Mouse (Mus musculus) heart, postnatal 4 days (tissue): ENCODE data around the gene Hapln1. TPM values are rescaled to one million over a fixed set of nuclear protein-coding genes. Genes with fewer than 3 reads are reported as not detected.

Source experiments
- DNase-seq: peaks from one replicate; pipeline ENCODE4 v3.0.0; 2021
- total RNA-seq, 2 experiments: library from RNA; stranded (reverse); gene quantifications; 2 replicates each; pipeline ENCODE4 v1.2.3; 2021

Hapln1 gene
- 1 to 10 TPM in 1 of 2 experiments, under 1 TPM in 1; 0.81 to 1.8 TPM for total RNA-seq

DNA sequence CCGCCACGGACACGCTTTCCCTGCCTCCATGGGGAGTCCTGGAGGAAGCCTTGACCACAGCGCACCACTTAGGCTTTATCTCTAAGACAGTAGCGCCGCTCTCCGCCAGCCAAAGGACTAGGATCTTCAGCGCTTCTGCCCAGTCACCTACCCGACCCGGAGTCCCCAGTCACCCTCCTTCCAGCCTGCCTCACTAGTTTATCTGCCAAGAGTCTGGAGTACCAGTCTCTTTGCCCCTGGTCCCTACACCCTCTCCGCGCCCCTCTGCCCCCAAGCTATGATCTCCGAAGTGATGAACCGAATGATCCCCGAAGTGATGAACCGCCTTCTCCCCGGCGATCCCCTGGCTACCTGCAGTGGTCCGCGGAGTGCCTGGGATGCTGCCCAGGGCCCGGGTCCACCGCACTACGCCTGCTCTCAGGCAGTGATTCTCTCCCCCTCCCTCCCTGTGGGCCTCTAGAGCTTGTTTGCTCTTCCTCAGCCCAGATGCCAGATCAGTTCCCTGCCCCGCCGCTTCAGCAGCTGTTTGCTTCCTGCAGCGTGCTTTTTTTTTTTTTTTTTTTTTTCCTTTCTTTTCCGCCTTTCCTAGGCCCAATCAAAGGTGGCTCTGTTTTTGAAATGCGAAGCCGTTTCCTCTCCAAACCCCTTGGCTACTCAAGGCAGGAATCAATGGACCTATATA, at the start of gene Hapln1:
Gene Hapln1 (plus strand): TSS at position 592 of the 682 bp plus-strand sequence.
- peak; percentile 30 for DNase-seq

DNA sequence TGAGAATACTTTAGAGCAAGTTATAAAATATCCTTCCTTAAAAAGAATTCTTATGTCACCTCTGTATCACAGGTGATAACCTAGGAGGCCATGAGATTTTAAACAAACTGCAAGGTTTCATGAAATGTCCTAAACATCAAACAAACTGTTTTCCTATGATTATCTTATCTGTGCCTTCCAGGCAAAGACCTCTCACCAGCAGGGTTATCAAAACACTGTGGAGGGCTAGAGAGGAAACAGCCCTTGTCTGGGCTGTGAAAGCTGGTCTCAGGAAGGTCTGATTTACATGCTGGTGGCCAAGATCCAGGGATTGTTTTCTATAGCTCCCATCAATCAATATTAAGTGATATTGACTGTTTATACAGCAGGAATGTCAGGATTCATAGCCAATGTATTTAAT, 46.4 kb upstream of the Hapln1 start:
- no peak for DNase-seq

DNA sequence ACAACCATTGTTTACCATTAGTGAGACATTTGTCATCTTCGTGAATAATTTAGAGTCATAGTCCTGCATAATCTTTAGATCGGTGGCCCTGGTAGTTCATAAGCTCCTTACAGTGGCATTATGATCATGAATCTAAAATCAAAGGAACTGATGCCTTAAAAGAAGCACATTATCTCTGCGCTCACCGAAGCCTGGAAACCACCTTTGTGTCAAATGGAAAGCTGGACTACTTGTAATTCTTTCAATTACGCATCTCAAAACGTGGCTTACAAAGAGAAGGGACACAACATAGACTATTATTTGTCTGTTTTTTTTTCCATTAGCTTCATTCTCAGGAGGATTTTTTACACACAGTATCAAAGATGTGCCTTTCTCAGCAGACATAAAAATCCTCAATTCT, 45.9 kb upstream of the Hapln1 start:
- no peak for DNase-seq

DNA sequence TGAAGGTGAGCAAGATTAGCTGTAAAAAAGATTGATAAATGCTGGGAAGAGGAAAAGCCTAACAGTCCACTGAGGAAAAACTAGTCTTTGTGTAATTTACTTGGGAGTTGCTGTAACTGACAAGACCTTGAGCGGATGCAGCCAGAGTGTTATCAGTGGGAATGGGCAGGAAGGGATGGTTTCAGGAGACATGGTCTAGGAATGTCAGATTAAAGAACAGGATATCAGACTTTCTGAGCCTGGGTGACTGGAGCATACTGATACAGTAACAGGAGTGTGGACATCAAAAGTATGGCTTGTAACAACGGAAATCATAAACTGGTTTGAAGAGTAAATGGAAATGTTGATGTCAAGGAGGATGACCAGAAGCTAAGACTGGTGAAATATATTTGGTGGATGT, 43.0 kb upstream of the Hapln1 start:
- no peak for DNase-seq

DNA sequence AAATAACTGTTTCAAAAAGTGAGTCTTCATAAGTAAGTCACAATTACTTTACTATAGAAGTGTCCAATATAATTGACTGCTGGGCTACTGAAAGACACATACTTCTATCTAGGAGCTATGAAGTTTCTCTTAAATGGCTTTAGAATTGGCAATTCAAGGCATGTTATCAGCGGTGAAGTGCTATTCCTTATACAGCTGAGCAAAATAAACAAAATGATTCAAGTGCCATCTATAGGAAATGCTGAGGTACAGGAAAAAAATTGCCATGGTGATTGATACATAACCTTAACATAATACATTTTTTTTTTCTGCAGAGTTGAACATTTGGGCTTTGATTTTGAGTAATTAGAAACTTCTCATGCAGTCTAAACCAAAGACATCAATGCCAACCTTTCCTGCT, 40.2 kb upstream of the Hapln1 start:
- no peak for DNase-seq

DNA sequence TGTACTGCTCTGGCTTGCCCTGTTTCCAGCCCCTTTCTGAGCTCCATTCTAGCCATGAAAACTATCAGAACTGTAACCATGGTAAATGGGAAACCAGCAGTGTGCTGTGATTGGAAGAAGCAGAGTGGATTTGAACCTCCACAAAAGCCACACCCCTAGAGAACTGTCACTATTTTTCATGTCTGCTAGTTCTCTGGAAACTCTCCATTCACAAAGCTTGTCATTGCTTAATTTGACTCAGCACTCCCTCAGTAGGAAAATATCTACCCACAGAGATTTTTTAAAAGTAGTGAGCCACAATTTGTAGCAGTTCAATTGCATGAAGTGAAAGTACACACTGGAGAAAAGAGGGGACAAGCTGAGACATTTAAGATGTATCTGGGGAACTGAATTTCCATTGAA, 18.1 kb upstream of the Hapln1 start:
- no peak for DNase-seq

DNA sequence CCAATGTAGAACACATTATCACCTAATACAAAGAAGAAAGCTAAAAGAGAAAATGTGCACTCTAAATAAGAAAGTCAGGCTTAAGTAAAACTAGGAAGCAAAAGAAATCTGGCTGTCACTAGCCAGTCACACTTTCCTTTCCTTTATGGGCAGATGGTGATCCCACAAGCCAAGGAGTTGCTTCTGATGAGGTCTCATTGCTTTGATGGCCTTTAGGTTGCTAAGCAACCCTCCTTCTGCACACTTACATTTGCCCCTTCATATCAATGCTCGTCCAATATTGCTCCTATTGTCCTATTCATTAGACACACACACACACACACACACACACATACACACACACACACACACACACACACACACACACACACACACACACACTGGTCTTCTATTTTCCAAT, 10.9 kb upstream of the Hapln1 start:
- no peak for DNase-seq

DNA sequence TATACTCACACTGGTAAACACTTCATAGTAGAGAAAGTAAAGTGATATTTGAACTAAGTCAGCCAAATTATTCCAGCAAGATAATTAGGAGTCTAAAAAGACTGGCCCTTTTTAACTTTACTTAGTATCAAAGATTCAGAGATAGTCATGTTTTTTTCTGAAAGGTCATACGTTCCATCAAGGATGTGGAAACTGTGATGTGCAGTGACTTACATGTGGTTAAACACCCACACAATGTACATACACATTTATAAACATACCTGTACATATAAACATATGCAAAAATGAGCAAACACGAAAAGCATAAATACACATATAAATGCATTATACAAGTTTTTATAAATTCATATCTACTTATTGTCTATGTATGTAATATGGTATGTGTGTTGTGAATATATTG, 9.2 kb upstream of the Hapln1 start:
- no peak for DNase-seq

DNA sequence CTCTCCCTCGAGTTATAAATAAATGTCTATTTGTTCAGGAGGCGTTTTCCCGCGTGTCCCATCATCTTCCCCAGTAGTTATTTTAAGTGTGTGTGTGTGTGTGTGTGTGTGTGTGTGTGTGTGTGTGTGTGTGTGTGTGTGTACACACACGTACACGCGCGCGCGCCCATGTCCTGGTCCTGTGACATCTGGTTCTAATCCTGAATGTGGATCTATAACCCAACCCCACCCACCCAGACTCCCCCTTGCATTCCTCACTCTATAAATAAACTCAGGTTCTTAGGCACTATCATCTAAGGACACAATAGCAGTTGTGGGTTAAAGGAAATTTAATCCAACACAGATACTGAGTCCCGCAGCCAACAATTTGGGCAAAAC, 280 bp downstream of the Hapln1 start:
- DNase-seq, result no peak

DNA sequence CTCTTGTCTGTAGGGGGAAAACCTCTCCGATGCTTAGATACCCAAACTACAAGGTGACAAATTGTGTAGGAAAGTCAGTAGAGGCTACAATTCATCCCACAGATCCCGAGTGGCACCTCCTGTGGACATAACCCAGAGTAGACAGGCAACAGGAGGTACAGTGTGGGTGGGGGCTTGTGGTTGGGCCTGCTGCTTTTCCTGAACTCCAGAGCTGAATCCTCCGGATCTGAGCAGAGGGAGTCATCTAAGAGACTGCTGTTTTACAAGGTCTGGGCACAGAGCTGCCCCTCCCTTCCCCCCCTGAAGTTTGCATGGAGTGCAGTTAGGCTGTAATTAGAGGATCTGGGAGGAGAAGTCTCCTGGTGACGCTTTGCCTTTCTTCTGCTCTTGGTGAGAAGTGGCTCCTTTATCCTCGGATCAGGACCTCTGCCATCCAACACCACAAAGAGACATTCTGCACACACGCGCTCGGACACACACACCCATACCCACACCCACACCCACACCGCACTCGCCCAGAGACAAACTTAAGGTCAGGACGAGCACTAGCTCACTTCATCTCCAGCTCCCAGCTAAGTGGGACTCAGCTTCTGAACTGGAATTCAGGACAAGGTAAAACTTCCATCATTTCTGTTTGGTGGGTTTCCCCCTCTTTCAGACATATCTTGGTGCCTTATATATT, 846 bp downstream of the Hapln1 start:
- no peak for DNase-seq

DNA sequence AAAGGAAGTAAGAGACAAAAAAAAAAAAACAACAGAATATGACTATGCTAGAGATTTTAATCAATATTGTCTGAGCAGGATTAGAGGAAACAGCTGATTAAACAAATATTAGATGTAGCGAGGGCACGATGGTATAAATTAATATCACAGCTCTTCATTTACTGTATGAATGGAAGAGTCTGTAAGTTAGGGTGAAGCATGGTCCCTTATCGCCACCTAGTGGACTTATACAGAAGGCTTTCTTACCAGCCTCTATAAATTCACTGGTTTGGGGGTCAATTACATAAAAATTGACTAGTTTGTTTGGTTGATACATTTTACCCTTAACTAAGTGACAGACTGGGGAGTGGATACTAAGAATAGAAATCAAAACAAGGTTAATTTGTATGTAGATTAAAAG, 3.4 kb downstream of the Hapln1 start:
- DNase-seq, result peak; percentile 33

DNA sequence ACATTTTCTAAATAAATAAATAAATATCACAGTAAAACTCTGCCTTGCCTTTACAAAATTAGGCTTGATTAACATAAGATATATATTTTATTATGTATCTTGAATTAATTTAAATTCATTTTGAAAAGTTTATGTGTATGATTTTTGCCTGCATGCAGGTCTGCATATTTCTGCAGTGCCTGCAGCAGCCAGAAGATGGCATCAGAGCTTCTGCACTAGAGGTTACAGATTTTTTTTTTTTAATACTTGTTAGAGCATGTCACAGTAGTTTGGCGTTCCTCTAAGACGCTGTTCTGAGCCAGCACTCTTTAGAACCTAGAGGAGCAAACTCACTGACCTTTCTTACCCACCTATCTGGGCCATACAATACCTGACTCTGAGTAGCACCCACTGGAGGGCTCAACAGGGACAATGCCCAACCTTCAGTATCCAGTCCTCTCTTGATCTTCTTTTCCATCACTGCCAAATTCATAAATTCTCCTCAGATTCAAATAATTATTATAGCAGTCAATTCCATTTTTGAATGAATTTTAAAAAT, 8.7 kb downstream of the Hapln1 start:
- DNase-seq, result peak; percentile 73

DNA sequence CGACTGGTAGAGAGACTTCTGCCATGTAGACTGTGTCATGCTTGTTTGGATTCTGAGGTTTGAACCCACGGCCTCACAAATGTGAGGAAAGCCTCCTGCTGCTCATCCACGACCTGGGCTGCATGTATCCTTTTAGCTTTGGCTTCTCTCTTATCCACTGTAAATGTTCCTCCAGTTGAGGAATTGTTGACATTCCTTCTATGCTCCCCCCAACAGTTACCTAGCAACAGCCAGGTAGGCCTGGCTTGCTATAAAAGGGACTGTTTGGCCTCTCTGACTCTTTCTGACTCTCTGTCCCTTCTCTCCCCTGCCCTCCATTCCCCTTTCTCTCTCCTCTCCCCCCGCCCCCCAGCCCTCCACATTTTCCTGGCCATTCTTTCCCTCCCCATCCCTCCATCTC, 9.9 kb downstream of the Hapln1 start:
- no peak for DNase-seq

DNA sequence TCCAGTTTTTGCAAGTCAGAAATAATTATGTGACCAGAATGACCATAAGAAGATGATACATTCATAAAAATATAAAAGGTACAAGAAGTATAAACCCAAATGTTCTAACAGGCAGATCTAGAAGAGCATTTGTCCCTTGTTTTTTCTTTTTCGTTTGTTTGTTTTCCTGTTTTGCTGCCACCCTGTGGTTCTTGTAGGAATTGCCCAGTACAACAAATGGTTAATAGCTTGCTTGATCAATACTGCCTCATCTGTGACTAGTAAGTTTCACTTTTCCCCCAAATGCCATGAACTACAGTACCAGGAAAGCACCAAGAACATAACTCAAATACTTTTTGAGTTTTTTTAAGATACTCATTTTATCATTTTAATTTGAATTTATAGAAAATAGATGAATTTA, 11.9 kb downstream of the Hapln1 start:
- DNase-seq, result peak; percentile 6

DNA sequence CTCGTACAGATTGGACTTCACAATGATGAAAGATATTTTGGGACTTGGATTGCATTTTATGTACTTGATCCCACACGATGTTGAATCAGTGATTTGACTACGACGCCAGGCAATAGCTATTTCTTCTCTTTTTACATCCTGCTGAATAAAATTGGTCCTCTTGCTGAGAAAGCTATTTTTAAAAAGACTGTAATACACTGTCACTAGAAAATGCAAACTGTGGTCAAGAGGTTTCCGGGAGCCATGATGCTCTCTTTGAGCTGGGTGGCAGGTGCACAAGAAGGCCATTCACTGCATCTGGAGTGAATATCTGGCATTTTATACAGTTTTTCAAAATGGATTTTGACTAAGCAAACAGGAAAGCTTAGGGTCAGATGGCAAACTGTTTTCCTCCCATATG, 24.9 kb downstream of the Hapln1 start:
- DNase-seq, result no peak

DNA sequence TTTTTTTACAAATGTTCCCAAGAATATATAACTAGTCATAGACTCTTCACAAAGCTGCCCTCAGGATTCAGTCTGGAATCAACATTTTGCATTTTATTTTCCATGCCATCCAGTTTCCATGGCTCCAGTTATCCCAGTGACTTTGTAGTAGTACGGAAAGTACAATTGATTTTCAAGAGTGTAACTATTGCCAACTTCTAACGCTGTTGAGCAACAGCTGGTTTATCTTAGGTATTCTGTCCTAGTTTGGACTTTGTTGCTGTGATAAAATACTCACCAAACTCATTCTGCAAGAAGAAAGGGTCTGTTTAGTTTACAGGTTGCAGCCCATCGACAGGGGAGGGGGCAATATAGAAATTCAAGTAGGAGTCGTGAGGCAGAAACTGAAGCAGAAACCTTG, 26.7 kb downstream of the Hapln1 start:
- no peak for DNase-seq

DNA sequence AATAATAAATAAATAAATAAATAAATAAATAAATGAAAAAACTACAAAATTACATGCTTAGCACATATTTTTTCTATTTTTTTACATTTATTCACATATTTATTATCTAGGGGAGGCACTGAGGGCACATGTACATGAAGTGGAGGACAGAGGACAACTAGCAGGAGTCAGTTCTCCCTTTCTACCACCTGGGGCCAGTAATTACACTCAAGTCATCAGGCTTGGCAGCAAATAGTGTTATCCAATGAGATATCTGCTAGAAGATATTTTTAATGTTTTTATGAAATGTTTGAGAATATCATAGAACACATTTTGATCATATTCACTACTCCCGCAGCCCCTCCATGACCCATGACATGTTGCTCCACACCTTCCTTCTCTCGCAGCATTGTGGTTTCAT, 39.5 kb downstream of the Hapln1 start:
- DNase-seq, result no peak

DNA sequence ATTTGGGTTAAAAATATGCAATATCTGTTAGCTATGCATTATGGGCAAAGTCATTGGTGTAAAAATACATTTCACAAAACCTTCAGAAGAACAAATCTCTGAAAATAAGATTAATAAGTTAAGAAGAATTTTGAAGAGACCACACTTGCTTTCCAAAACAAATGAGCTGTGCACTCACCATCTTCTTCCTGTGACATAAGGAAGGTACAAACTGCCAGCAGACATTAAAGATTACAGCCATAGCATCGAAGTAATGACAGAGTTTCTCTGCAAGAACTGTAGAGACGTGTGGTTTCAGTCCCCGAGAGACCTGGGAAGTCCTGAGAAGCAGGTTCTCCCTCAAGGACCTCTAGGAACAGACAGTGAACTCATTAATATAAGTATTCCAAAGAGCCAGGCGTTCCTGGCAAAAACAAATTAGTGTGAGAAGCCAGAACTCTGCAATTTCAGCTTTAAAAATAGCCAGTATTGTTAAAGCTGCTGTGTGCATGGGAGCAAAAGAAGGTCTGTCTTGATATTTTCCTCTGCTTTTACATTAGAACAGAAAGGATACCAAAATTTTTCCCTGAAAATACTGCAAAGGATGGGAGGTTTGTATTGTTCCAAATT, 43.6 kb downstream of the Hapln1 start:
- no peak for DNase-seq

DNA sequence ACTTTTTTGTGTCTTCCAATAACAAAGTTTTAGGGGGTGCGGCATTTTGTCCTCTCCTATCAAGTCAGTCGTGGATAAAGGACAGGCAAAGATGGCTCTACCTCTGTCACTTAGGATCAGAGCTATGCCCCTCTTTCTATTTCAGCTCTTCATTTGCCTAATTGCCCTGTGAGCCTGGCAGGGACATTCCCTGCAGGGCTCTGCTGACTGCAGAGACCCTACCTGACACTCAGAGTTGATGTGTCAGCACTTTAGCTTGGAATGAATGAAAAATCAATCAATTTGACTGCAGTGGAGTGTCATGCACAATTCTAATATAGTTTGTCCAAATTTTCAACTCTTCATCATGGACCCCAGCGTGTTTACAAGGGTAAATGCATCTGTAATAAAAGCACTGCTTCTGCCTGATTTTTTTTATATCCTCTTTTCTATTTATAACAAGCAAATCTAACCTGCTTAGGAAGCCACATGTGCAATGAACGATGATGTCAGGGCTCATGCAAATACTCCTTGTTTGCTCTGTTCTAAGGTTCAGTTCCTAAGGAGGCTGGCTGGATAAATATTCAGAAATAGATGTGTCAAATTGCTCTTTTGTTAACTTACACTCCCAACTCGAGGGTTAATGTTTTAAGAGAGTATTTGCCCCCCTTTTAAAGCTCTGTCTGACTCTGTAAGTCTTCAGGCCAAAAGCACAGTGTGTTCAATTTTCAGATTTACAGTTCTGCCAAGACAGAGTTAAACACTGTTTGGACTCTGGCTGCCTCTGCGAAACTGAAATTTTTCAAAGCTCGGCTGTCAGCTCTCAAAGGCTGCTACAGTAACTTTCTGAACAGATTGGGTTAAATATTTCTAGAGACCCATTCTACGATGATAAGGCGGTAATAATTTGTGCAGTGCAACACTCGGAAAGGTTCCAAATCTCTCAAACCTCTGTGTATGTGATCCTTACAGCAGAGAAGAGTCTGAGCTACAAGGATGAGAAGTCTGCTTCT, 44.4 kb downstream of the Hapln1 start:
- DNase-seq, result no peak

DNA sequence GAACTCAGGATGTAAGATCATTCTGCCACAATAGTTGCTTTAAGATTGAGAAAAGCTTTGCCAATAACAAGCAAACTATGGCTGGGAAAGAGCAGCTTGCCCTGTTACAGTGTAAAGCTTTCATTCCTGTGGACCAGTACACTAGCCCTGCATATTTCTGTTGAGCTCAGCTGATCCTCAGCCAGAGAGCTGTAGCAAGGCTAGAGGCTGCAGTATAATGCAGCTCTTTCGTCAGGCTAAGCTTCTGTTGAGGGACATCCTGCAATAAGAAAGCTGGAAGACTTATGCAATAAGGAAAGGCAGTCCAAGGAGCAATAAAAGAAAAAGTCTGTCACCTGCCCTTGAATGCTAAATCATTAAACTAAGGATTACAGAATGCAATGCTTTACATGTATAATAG, 45.5 kb downstream of the Hapln1 start:
- DNase-seq, result no peak

DNA sequence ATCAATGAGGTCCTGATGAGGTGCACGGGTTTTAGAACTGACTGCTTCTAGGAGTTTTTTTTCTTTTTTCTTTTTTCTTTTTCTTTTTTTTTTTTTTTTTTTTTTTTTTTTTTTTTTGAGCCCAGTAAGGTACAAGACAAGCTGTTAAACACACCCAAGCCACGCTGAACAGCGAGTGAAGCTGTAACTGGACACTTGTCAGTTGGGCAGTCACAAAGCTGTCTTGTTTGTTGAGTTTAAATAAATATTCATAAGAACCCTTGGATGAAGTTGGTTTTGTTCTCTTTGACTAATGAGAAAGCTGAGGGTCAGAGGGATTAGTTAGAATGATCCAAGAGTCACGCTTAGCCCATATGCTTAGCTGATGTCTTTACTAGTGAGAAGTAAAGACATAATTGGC, 55.5 kb downstream of the Hapln1 start:
- DNase-seq, result no peak

DNA sequence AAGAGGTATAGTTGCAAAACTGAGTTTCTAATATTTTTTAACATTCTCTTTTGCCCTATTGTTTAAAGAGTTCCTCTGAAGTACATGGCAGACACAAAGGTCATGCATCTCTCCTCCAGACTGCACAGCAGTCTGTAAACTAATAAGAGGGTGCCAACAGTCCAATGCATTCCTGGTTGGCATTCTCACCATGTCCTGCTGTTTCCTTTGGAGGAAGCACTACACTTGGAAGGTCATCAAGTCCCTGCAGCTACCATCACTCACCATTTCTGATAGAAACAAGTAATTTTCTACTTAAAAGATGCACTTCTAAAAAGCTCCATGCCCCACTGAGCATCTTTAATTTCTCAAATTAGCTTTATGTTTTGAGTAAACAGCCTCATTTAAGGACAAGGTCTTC, 57.8 kb downstream of the Hapln1 start:
- no peak for DNase-seq

DNA sequence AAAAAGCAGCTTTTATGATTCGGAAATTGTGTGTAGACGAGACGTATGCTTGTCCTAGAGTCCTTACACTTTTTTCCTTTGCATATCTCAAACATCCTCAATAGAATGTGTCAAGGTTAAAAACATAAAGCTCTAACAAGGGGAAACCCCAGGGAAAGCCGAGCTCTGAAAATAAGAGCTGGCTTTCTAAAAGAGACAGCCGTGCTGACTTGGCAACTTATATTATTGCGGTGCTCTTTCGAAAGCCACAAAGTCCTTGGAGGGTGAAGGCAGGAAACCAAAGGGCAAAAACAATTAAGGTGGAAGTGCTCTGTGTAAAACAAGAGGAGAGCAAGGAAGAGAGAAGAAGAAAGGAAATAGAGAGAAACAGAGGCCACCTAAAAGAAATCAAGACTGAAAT, 60.9 kb downstream of the Hapln1 start:
- DNase-seq, result no peak
